Mouse (Mus musculus) heart, embryonic 15.5 days (tissue): ENCODE data around the gene Ifngr1. TPM values are rescaled to one million over a fixed set of nuclear protein-coding genes. Genes with fewer than 3 reads are reported as not detected.
A peak's percentile ranks its signal among the peaks of the same experiment; 100 is the strongest.

Experiments used
- ATAC-seq: fragments of 200-750 bp; cut with Nextera tagmentation; replicated peaks from 2 replicates; pipeline ENCODE4 v1.8.0; 2017; ENCODE audit warnings: low read depth, moderate TSS enrichment; ENCODE audit not compliant: insufficient number of reproducible peaks, insufficient read depth, low FRiP score
- H3K27ac ChIP-seq: fragments of 300-500 bp; sonication (generic); 2 replicates; pipeline ENCODE4 v1.5.1; 2015; ENCODE audit warnings: mild to moderate bottlenecking, inconsistent platforms
- H3K27me3 ChIP-seq: fragments of 300-500 bp; sonication (generic); 2 replicates; pipeline ENCODE4 v1.6.1; 2015; ENCODE audit warnings: inconsistent platforms
- H3K36me3 ChIP-seq: fragments of 300-500 bp; sonication (generic); 2 replicates; pipeline ENCODE4 v1.6.1; 2015; ENCODE audit warnings: mild to moderate bottlenecking, inconsistent platforms
- H3K4me1 ChIP-seq: fragments of 300-500 bp; sonication (generic); replicated peaks from 2 replicates; pipeline ENCODE4 v1.6.1; 2015; ENCODE audit warnings: inconsistent platforms
- H3K4me2 ChIP-seq: fragments of 300-500 bp; sonication (generic); 2 replicates; pipeline ENCODE4 v1.6.1; 2015; ENCODE audit warnings: inconsistent platforms, mild to moderate bottlenecking, moderate library complexity
- H3K4me3 ChIP-seq: fragments of 300-500 bp; sonication (generic); 2 replicates; pipeline ENCODE4 v1.5.1; 2015; ENCODE audit warnings: mild to moderate bottlenecking, inconsistent platforms
- H3K9ac ChIP-seq: fragments of 300-500 bp; sonication (generic); 2 replicates; pipeline ENCODE4 v1.6.1; 2015; ENCODE audit warnings: mild to moderate bottlenecking, inconsistent platforms
- H3K9me3 ChIP-seq: fragments of 300-500 bp; sonication (generic); replicated peaks from 2 replicates; pipeline ENCODE4 v1.6.1; 2016; ENCODE audit warnings: inconsistent platforms
- WGBS: fragments of 180-500 bp; shearing (Covaris S2); methylation state at CpG from one replicate; pipeline ENCODE4 v1.1.7; 2015; ENCODE audit warnings: mixed read lengths; 5-methylcytosine and 5-hydroxymethylcytosine counted together
- polyA plus RNA-seq: library from polyadenylated mRNA; unstranded; fragments of >200 nt; fragmentation: Nextera tagmentation; extraction: Ambion mirVana; gene quantifications from 2 replicates; pipeline ENCODE4 v1.2.1, GENCODE M21; 2015

The Ifngr1 gene
- polyA plus RNA-seq, 1 experiment from 2014 or later, result 37.1 TPM

GRCm38 (mm10) chr10:19570716-19571115 lies 21.0 kb upstream of the Ifngr1 start:
- H3K27ac ChIP-seq, result peak overlapping the region; percentile 41; the same call in 1 of the 2 replicates
- WGBS, result 32% methylated on average over 1 of the region's 1 CpGs
- no peak for ATAC-seq
- no peaks in the 10 kb centered on the region for H3K36me3 ChIP-seq
- no peaks in the 10 kb centered on the region for H3K27me3 ChIP-seq
- no peak overlapping the region for H3K4me3 ChIP-seq
- no peaks in the 10 kb centered on the region for H3K9me3 ChIP-seq
- no peak overlapping the region for H3K4me2 ChIP-seq
- no peak overlapping the region for H3K9ac ChIP-seq
- H3K4me1 ChIP-seq, result no peaks in the 10 kb centered on the region

DNA sequence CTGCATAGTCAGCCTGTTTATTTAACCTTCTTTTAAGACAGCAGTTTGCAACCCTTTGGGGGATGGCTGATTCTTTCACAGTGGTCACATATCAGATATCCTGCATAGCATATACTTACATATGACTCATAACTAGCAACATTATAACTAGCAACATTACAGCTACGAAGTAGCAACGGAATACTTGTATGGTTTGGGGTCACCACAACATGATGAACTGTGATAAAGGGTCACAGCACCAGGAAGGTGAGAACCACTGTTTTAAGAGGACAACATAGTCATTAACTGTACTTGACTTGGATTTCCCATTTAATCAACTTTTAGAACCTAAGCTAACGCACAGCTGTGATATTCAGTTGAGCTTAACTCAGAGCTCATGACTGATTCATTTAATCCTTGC lies 14.2 kb upstream of the Ifngr1 start:
- 86% methylated on average over 3 of the region's 3 CpGs for WGBS
- no peaks in the 10 kb centered on the region for H3K36me3 ChIP-seq

DNA sequence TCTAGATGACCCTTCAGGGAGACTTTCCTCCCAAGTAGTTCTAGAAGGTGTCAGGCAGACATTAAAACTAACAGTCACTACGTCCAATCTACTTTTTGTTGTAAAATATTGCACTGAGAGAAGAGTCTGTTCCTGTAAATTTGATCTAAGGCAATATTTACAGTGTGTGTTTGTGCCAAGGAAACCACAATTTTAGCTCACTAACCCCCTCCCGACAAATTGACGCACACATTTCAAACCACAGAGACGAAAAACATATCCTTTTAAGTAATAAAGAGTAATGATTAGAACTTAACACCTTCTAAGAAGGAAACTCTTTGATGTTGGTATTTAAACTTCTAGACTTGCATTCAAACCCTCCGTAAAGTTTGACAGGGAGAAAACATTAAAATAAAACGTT lies 13.7 kb upstream of the Ifngr1 start:
- Histone ChIP-seq H3K4me3 (no peak overlapping the region), H3K9ac (no peak overlapping the region), H3K9me3 (no peaks in the 10 kb centered on the region), H3K4me2 (no peak overlapping the region), H3K27me3 (no peaks in the 10 kb centered on the region), H3K36me3 (no peaks in the 10 kb centered on the region), H3K27ac (no peak overlapping the region), H3K4me1 (0 out of 2 replicates have a peak, but pooled peaks cover 3% of the 10 kb centered on the region)
- WGBS, result 78% methylated on average over 6 of the region's 6 CpGs
- ATAC-seq, result no peak

More for the DNA sequence above, 14.2 kb upstream of the Ifngr1 start:
- no peak overlapping the region for H3K4me3 ChIP-seq
- no peak overlapping the region for H3K27ac ChIP-seq
- no peak for ATAC-seq
- H3K4me1 ChIP-seq, result 0 out of 2 replicates have a peak, but pooled peaks cover 3% of the 10 kb centered on the region
- no peak overlapping the region for H3K4me2 ChIP-seq
- no peak overlapping the region for H3K9ac ChIP-seq
- no peaks in the 10 kb centered on the region for H3K9me3 ChIP-seq
- no peaks in the 10 kb centered on the region for H3K27me3 ChIP-seq

GRCm38 (mm10) chr10:19578409-19578986 lies 13.3 kb upstream of the Ifngr1 start:
- Histone ChIP-seq H3K27me3 (no peaks in the 10 kb centered on the region), H3K4me1 (0 out of 2 replicates have a peak, but pooled peaks cover 3% of the 10 kb centered on the region), H3K9ac (no peak overlapping the region), H3K9me3 (no peaks in the 10 kb centered on the region), H3K4me2 (peak overlapping the region; percentile 15; the same call in 1 of the 2 replicates), H3K27ac (no peak overlapping the region), H3K4me3 (no peak overlapping the region), H3K36me3 (no peaks in the 10 kb centered on the region)
- 65% methylated on average over 9 of the region's 9 CpGs for WGBS
- ATAC-seq, result no peak

DNA sequence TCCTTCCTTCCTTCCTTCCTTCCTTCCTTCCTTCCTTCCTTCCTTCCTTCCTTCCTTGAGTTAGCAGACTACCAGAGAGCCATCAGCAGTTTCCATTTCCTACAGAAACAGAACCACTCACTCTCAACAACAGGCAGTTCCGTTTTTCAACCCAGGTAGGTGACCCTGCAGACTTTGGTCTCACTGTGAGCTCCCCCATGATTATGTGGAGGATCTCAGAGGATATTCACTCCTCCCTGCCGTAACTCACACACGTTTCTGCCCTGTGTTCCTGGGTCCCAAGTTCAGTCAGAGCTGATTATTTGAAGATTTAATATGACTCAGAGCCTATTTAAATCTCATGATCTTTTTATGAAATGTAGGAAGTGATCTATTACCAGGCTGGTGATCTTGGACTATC lies 11.1 kb upstream of the Ifngr1 start:
- no peak overlapping the region for H3K9ac ChIP-seq
- WGBS, result 72% methylated on average over 3 of the region's 3 CpGs
- no peaks in the 10 kb centered on the region for H3K36me3 ChIP-seq
- 0 out of 2 replicates have a peak, but pooled peaks cover 3% of the 10 kb centered on the region for H3K4me1 ChIP-seq
- ATAC-seq, result no peak
- no peaks in the 10 kb centered on the region for H3K27me3 ChIP-seq
- no peaks in the 10 kb centered on the region for H3K9me3 ChIP-seq
- H3K27ac ChIP-seq, result no peak overlapping the region
- no peak overlapping the region for H3K4me3 ChIP-seq
- H3K4me2 ChIP-seq, result no peak overlapping the region

DNA sequence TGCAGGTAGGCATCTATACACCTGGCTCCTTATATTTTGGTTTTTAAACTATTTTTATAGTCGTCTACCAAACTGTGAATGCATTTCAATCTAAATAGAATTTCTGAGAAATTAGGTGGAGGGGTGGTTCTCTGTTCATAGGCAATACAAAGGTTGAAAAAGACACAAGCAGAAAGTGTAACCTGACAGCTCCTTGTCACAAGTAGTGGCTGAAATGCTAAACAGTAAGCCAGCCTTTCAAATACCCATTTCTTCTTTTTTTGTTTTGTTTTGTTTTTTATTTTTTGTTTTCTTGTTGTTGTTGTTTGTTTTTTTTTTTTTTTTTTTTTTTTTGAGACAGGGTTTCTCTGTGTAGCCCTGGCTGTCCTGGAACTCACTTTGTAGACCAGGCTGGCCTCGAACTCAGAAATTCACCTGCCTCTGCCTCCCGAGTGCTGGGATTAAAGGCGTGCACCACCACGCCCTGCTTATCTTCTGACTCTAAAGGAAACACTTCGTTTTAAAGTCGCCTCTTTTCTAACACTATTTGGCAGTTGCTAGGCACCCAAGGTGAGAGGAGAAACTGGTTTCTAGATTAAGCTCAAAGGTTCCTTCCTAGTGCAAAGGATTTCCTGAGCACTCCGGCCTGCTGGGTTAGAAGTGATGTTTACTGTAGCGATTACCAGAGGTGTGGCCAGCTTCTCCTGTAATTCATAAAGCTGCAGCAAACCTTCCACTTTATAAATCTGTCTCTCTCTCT lies 9.7 kb upstream of the Ifngr1 start:
- no peaks in the 10 kb centered on the region for H3K36me3 ChIP-seq
- no peak for ATAC-seq
- no peak overlapping the region for H3K27ac ChIP-seq
- H3K9me3 ChIP-seq, result no peaks in the 10 kb centered on the region
- H3K4me3 ChIP-seq, result no peak overlapping the region
- WGBS, result 59% methylated on average over 9 of the region's 9 CpGs
- no peak overlapping the region for H3K9ac ChIP-seq
- no peak overlapping the region for H3K4me2 ChIP-seq
- H3K27me3 ChIP-seq, result no peaks in the 10 kb centered on the region
- 0 out of 2 replicates have a peak, but pooled peaks cover 3% of the 10 kb centered on the region for H3K4me1 ChIP-seq

DNA sequence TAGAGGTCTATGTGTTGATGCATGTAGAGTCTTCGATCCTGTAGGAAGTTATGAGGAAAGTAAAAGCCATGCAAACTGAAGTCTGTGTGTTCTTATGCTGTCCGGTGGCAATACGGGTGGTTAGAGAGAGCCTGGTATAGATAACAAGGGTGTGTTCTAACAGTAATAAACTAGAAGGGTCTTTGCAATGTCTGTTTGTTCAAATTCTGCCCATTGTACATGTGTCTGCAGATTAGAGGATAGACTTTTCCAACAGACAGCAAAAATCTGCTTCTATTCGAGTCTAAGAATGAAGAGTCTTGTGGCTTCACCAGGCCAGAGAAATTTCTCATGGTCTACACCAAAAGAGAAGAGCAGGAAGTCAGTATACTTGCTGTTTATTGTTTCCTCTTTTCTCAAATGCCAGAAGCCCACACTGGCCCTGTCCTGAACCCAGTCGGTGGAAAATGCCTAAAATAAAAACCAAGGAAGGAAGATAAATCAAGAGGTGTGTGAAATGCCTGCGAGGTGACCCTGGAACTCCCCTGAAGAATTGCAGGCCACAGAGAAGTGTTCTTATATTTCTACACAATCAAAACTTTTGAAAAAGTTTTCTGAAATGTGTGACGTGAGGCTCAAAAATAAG lies 8.8 kb upstream of the Ifngr1 start:
- Histone ChIP-seq H3K27ac (peak overlapping the region; percentile 15; the same call in 1 of the 2 replicates), H3K27me3 (no peaks in the 10 kb centered on the region), H3K4me1 (0 out of 2 replicates have a peak, but pooled peaks cover 3% of the 10 kb centered on the region), H3K4me2 (no peak overlapping the region), H3K36me3 (no peaks in the 10 kb centered on the region), H3K4me3 (no peak overlapping the region), H3K9me3 (no peaks in the 10 kb centered on the region), H3K9ac (no peak overlapping the region)
- no peak for ATAC-seq
- WGBS, result 59% methylated on average over 7 of the region's 7 CpGs

GRCm38 (mm10) chr10:19584064-19584463 lies 7.7 kb upstream of the Ifngr1 start:
- H3K9ac ChIP-seq, result no peak overlapping the region
- no peaks in the 10 kb centered on the region for H3K9me3 ChIP-seq
- no peaks in the 10 kb centered on the region for H3K27me3 ChIP-seq
- no peaks in the 10 kb centered on the region for H3K4me1 ChIP-seq
- WGBS, result 77% methylated on average over 2 of the region's 2 CpGs
- H3K36me3 ChIP-seq, result no peaks in the 10 kb centered on the region
- 0 out of 2 replicates have a peak overlapping the region, but pooled peaks have one; percentile 21 for H3K27ac ChIP-seq
- H3K4me3 ChIP-seq, result no peak overlapping the region
- no peak for ATAC-seq
- no peak overlapping the region for H3K4me2 ChIP-seq

GRCm38 (mm10) chr10:19584846-19585245 lies 6.9 kb upstream of the Ifngr1 start:
- WGBS, result 73% methylated on average over 1 of the region's 1 CpGs
- no peaks in the 10 kb centered on the region for H3K27me3 ChIP-seq

GRCm38 (mm10) chr10:19585860-19586259 lies 5.9 kb upstream of the Ifngr1 start:
- WGBS, result 90% methylated on average over 5 of the region's 5 CpGs
- Histone ChIP-seq H3K36me3 (no peaks in the 10 kb centered on the region), H3K4me1 (no peaks in the 10 kb centered on the region), H3K9ac (no peak overlapping the region), H3K27me3 (no peaks in the 10 kb centered on the region), H3K9me3 (no peaks in the 10 kb centered on the region), H3K4me3 (no peak overlapping the region), H3K4me2 (no peak overlapping the region), H3K27ac (no peak overlapping the region)
- ATAC-seq, result no peak

More at GRCm38 (mm10) chr10:19584846-19585245, 6.9 kb upstream of the Ifngr1 start:
- H3K9me3 ChIP-seq, result no peaks in the 10 kb centered on the region
- no peak overlapping the region for H3K9ac ChIP-seq
- H3K4me1 ChIP-seq, result no peaks in the 10 kb centered on the region
- no peaks in the 10 kb centered on the region for H3K36me3 ChIP-seq
- ATAC-seq, result no peak
- no peak overlapping the region for H3K4me3 ChIP-seq
- no peak overlapping the region for H3K27ac ChIP-seq
- H3K4me2 ChIP-seq, result no peak overlapping the region

DNA sequence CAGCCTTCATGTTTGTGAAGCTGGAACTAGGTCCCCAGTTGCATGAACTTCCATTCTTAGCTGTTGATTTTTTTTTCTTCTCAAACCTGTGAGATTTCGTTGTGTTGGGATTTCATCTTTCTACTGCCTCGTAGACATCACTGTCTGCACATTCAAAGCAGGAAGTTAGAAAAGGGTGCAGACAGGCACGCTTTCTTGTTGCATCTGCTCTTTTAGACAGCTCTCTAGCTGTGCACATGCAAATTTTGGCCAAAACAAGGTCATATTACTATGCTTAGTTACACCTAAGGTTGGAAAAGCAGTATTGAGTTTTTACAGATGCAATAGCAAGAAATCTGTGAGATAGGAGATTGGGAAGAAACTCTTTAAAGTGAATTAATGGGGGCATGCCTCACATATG lies 4.5 kb upstream of the Ifngr1 start:
- 79% methylated on average over 3 of the region's 3 CpGs for WGBS
- Histone ChIP-seq H3K4me3 (no peak overlapping the region), H3K36me3 (no peaks in the 10 kb centered on the region), H3K27me3 (no peaks in the 10 kb centered on the region), H3K27ac (no peak overlapping the region), H3K4me1 (no peaks in the 10 kb centered on the region), H3K4me2 (no peak overlapping the region), H3K9ac (no peak overlapping the region), H3K9me3 (no peaks in the 10 kb centered on the region)
- no peak for ATAC-seq
